Mouse (Mus musculus) testis, adult 2 months (tissue): Measurements from ENCODE around the gene Tprg. TPM values are rescaled to one million over a fixed set of nuclear protein-coding genes. Genes with fewer than 3 reads are reported as not detected.

Experiments used
- H3K27ac ChIP-seq: fragments of 200-500 bp; 2 replicates; pipeline ENCODE4 v1.5.1; 2012; ENCODE audit warnings: low read depth, low read length; ENCODE audit not compliant: control insufficient read depth, insufficient read depth
- H3K27me3 ChIP-seq: fragments of 200-500 bp; 2 replicates; pipeline ENCODE4 v1.6.1; 2012; ENCODE audit warnings: mild to moderate bottlenecking, low read length, moderate library complexity; ENCODE audit not compliant: control insufficient read depth, insufficient read depth
- H3K36me3 ChIP-seq: fragments of 200-500 bp; 2 replicates; pipeline ENCODE4 v1.6.1; 2012; ENCODE audit warnings: mild to moderate bottlenecking, low read length; ENCODE audit not compliant: control insufficient read depth, insufficient read depth
- H3K4me1 ChIP-seq: fragments of 200-500 bp; 2 replicates; pipeline ENCODE4 v1.6.1; 2012; ENCODE audit warnings: low read length; ENCODE audit not compliant: control insufficient read depth, insufficient read depth
- H3K4me3 ChIP-seq: fragments of 200-500 bp; 2 replicates; pipeline ENCODE4 v1.5.1; 2012; ENCODE audit warnings: low read depth, mild to moderate bottlenecking, low read length, moderate library complexity, mixed read lengths; ENCODE audit not compliant: control insufficient read depth
- CTCF ChIP-seq: fragments of 200-500 bp; IDR thresholded peaks from 2 replicates; pipeline ENCODE4 v1.5.1; 2012; ENCODE audit warnings: low read depth, mild to moderate bottlenecking, inconsistent platforms, low read length, moderate library complexity; ENCODE audit not compliant: control insufficient read depth, insufficient read depth, insufficient replicate concordance
- POLR2A ChIP-seq: fragments of 200-500 bp; IDR thresholded peaks from 2 replicates; pipeline ENCODE4 v1.6.1; 2012; ENCODE audit warnings: low read depth, mild to moderate bottlenecking, inconsistent platforms, low read length, moderate library complexity; ENCODE audit not compliant: control insufficient read depth
- polyA plus RNA-seq: library from polyadenylated mRNA; depleted of rRNA; stranded (reverse); fragments of >200 nt; gene quantifications from 2 replicates; pipeline ENCODE4 v1.2.3, GENCODE M21; 2012

Tprg gene
- polyA plus RNA-seq, 1 experiment = not detected

DNA sequence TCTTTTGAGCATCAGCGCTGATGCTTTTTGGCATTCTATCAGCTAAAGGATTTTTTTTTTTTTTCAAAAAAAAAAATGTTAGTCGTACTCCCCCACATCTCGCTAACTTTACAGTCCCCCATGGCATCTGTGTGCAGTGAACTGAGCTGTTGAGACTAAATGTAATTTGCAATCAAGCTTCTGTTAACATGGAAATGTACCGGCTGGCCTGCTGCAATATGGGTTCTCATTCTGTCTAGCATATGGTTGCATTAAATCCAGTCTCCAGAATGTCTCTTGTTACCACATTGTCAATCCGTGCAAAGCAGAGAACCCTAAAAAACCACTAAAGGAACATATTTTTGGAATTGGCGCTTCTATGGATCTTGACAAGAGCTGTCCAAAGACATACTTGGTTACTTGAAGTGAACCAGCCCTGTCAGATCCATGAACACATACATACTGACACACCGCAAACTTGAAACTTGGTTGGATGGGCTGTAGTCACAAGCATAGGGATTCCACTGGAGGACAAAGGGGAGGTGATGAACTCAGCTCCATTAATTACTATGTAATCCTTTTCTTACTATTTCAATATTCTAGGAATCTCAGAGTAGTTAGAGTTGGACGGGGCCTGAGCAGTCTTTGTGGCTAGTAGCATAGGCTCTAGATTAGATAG is 30.9 kb upstream of the Tprg start:
- Histone ChIP-seq H3K27ac (no peak overlapping the region), H3K4me1 (no peaks in the 10 kb centered on the region), H3K36me3 (no peaks in the 10 kb centered on the region), H3K27me3 (no peaks in the 10 kb centered on the region), H3K4me3 (no peak overlapping the region)
- TF ChIP-seq POLR2A = no peak
- TF ChIP-seq CTCF = no peak

DNA sequence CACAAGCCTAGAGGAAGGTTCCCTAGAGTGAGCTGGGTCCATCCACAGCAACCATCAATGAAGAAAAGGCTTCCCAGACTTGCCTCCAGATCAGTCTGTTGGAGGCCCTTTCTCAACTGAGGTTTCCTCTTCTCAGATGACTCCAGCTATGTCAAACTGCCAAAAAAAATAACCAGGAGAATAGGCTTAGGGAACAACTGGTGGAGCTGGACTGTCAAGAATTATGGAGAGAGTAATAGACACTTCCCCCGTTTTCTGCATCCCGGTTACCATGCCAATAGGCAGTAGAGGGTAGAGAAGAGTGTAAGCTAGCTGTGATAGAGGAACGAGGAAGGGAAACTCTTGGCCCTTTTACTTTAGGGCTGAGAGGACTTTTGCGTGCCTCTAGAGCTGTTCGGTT is 24.3 kb upstream of the Tprg start:
- no peak overlapping the region for H3K4me3 ChIP-seq
- peaks cover 3% of the 10 kb centered on the region; the same call in 1 of the 2 replicates for H3K4me1 ChIP-seq
- TF ChIP-seq CTCF = no peak
- no peak for TF ChIP-seq POLR2A
- H3K27me3 ChIP-seq = no peaks in the 10 kb centered on the region
- no peaks in the 10 kb centered on the region for H3K36me3 ChIP-seq
- H3K27ac ChIP-seq = no peak overlapping the region

DNA sequence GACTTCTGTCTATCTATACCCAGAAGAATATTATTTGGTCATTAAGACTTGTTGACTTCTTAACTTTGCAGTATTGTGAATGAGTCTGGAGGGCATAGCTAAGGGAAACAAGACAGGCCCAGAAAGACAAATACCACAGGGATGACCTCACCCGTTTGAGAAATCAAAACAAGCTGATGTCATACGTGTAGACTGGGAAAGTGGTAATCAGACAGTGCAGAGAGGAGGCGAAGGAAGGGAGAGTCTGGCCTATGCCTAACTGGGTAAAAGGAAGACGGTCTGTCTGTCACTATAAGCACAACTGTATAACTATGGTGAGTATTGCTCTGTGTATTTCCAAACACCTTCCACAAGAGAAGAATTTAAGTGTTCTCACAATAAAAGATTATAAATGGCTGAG is 23.7 kb upstream of the Tprg start:
- Histone ChIP-seq H3K4me3 (no peak overlapping the region), H3K27me3 (no peaks in the 10 kb centered on the region), H3K27ac (no peak overlapping the region), H3K4me1 (peaks cover 3% of the 10 kb centered on the region; the same call in 1 of the 2 replicates), H3K36me3 (no peaks in the 10 kb centered on the region)
- no peak for TF ChIP-seq POLR2A
- TF ChIP-seq CTCF = no peak

DNA sequence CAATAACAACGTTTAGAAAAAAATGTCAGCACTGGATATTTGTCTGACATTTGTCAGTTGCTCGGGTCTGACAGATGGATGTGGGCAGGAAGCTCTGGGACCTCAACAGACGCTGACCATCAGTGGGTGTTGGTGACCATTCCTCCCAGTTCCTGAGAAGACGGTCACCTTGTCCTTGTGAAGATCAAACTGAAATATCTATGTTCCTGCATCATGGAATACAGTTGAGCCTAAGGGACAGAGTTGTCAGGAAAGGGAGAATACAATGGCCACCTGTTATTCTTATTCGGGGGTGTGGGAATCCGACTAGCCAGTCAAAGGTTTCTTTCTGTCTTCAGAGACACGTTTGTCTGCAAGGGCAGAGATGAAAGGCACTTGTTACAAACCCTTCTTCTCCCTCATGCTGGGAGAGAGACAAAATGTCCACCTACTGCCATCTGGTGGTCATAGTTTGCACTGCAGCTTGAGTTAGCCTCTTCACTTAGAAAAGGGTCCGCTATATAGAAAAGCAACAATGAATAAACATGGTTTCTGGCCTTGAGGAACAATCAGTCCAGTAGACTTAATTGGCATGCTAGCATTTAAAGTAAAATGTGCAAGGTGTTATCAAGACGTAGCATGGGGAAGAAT is 23.0 kb upstream of the Tprg start:
- Histone ChIP-seq H3K27me3 (no peaks in the 10 kb centered on the region), H3K4me3 (no peak overlapping the region), H3K4me1 (peaks cover 3% of the 10 kb centered on the region; the same call in 1 of the 2 replicates), H3K36me3 (no peaks in the 10 kb centered on the region), H3K27ac (no peak overlapping the region)
- TF ChIP-seq CTCF = peak; percentile 36; the same call in 1 of the 2 replicates
- no peak for TF ChIP-seq POLR2A

DNA sequence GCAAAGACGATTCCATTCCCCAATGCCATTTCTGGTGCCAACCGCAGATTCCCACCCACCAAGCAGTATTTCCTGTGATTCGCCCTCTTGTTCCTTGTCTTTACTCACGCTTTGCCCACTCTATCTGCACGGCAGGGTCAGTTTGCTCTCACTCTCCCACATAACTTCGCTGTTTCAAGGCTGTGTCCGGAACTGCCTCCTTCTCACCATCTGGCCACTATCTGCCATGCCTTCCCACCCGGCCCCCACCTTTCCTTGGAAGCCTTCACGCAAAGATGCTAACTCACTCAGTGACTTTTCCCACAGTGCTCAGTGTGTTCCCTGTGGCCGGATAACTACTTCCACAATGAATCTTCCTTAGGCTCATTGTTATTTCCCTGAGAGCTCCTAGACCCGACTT is 21.4 kb upstream of the Tprg start:
- TF ChIP-seq POLR2A = no peak
- no peak for TF ChIP-seq CTCF
- Histone ChIP-seq H3K36me3 (no peaks in the 10 kb centered on the region), H3K4me3 (no peak overlapping the region), H3K27me3 (no peaks in the 10 kb centered on the region), H3K27ac (no peak overlapping the region), H3K4me1 (peaks cover 3% of the 10 kb centered on the region; the same call in 1 of the 2 replicates)

DNA sequence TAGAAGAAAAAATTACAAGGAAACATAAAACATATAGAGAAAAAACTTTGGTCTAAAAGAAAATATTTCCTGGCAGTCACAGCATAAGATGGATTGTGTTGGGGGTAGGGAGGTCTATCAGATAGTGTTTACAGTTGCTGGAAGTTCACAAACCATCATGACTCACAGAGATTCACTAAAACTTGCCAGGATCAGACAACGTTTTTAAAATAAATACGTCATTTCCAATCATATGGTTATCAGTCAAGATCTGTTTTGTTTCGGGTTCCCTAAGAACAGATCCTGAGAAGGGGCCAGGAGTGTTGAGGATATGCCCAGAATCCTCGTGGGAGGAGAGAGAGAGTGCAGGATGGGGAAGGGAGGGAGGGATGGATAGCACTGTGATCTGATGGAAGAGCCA is 18.3 kb upstream of the Tprg start:
- Histone ChIP-seq H3K27ac (no peak overlapping the region), H3K4me3 (no peak overlapping the region), H3K27me3 (no peaks in the 10 kb centered on the region), H3K36me3 (no peaks in the 10 kb centered on the region), H3K4me1 (peaks cover 3% of the 10 kb centered on the region; the same call in 1 of the 2 replicates)
- no peak for TF ChIP-seq POLR2A

DNA sequence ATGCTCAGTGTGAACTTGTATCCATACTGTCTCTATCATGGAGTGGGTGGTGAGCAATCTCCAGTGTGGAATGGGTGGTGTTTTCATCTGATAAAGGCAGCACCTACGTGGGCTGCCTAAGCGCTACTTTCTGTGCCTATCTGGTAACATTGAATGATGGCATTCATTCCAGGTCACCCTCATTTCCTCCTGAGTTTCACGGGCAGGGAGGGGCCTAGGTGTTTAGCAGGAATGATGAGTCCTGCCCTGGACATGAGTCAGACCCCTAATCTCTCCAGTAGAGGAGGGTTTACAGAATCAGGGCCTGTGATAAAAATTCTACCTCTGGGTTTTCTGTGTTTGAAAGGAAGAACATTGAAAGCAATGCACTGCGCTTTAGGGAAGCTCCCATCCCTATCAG is 4.1 kb upstream of the Tprg start:
- Histone ChIP-seq H3K4me1 (no peaks in the 10 kb centered on the region), H3K4me3 (no peak overlapping the region), H3K36me3 (no peaks in the 10 kb centered on the region), H3K27ac (no peak overlapping the region), H3K27me3 (no peaks in the 10 kb centered on the region)
- TF ChIP-seq POLR2A (no peak), CTCF (no peak)

DNA sequence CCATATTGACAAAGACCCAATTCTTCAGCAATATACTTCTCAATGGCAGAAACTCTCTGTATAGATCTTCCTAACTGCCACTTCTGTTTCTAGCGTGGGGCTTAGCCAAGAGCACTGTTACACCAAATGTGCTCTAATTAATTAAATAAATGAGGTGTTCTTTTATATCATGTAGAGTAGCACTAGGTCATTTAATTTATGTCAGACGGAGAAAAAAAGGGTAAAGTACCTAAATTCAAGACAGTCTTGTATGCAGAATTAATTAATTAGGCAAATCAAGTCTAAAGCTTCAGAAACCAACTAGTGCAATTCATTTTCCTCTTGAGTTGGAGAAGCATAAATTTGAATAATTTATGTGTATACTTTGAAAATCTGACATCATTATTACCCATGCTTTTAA is 7.1 kb downstream of the Tprg start:
- H3K36me3 ChIP-seq = no peaks in the 10 kb centered on the region
- no peak overlapping the region for H3K27ac ChIP-seq
- TF ChIP-seq CTCF (no peak), POLR2A (no peak)
- H3K4me1 ChIP-seq = no peaks in the 10 kb centered on the region
- no peaks in the 10 kb centered on the region for H3K27me3 ChIP-seq
- no peak overlapping the region for H3K4me3 ChIP-seq
